Mouse (Mus musculus): ENCODE data around the gene Pnliprp2.

- TF ChIP-seq SIN3A (IDR thresholded peaks at IDR 0.05; ENCODE audit: low read length) (no peak), NRF1 (IDR thresholded peaks at IDR 0.05; ENCODE audit: insufficient read depth, low read depth, low read length, poor library complexity, severe bottlenecking) (no peak), CTCF (IDR thresholded peaks at IDR 0.05 in 2 of 3, conservative IDR thresholded peaks at IDR 0.05 in 1 of 3; ENCODE audit: control insufficient read depth in 1 of 3, insufficient read depth in 1 of 3, low read depth in 2 of 3, low read length in 3 of 3, poor library complexity in 1 of 3, severe bottlenecking in 1 of 3) (no peak), RAD21 (IDR thresholded peaks at IDR 0.05; ENCODE audit: low read depth, low read length) (no peak), POLR2AphosphoS2 (IDR thresholded peaks at IDR 0.05; ENCODE audit: low read length) (no peak), POLR2AphosphoS5 (IDR thresholded peaks at IDR 0.05; ENCODE audit: borderline replicate concordance, low read depth, low read length) (no peak), CHD2 (IDR thresholded peaks at IDR 0.05; ENCODE audit: low read length) (no peak)
These were observed 45.8 kb downstream of the Pnliprp2 start for GRCm38 (mm10) chr19:58805191-58805779.
